Mouse (Mus musculus) midbrain, postnatal 0 days (tissue): ENCODE data around the gene Fbxw9. TPM values are rescaled to one million over a fixed set of nuclear protein-coding genes. Genes with fewer than 3 reads are reported as not detected.

ENCODE experiments used
- ATAC-seq: fragments of 200-750 bp; cut with Nextera tagmentation; 2 replicates; pipeline ENCODE4 v1.8.0; 2017; ENCODE audit warnings: moderate number of reproducible peaks, mild to moderate bottlenecking, moderate TSS enrichment, moderate library complexity; ENCODE audit not compliant: low FRiP score
- DNase-seq: peaks from one replicate; pipeline ENCODE4 v3.0.0-alpha.2; 2015; ENCODE audit warnings: low spot score
- H3K27ac ChIP-seq: fragments of 300-500 bp; sonication (generic); 2 replicates; pipeline ENCODE4 v1.5.1; 2014; ENCODE audit warnings: low read depth, mild to moderate bottlenecking, low read length, mixed read lengths
- H3K27me3 ChIP-seq: fragments of 300-500 bp; sonication (generic); 2 replicates; pipeline ENCODE4 v1.6.1; 2014; ENCODE audit warnings: low read length, control low read depth, mixed read lengths; ENCODE audit not compliant: insufficient read depth
- H3K36me3 ChIP-seq: fragments of 300-500 bp; sonication (generic); 2 replicates; pipeline ENCODE4 v1.6.1; 2014; ENCODE audit warnings: low read length, control low read depth, mixed read lengths; ENCODE audit not compliant: insufficient read depth
- H3K4me1 ChIP-seq: fragments of 300-500 bp; sonication (generic); 2 replicates; pipeline ENCODE4 v1.6.1; 2014; ENCODE audit warnings: mild to moderate bottlenecking, control low read depth, antibody characterized with exemption, low read length, mixed read lengths; ENCODE audit not compliant: insufficient read depth
- H3K4me2 ChIP-seq: fragments of 300-500 bp; sonication (generic); 2 replicates; pipeline ENCODE4 v1.6.1; 2014; ENCODE audit warnings: low read depth, mild to moderate bottlenecking, low read length, mixed read lengths; ENCODE audit not compliant: poor library complexity, severe bottlenecking
- H3K4me3 ChIP-seq: fragments of 300-500 bp; sonication (generic); 2 replicates; pipeline ENCODE4 v1.5.1; 2014; ENCODE audit warnings: low read depth, mild to moderate bottlenecking, low read length, moderate library complexity
- H3K9ac ChIP-seq: fragments of 300-500 bp; sonication (generic); replicated peaks from 2 replicates; pipeline ENCODE4 v1.6.1; 2014; ENCODE audit warnings: mild to moderate bottlenecking, low read length, moderate library complexity, mixed read lengths; ENCODE audit not compliant: poor library complexity, severe bottlenecking
- H3K9me3 ChIP-seq: fragments of 300-500 bp; sonication (generic); 2 replicates; pipeline ENCODE4 v1.6.1; 2016; ENCODE audit warnings: low read length, control low read depth
- CTCF ChIP-seq: IDR thresholded peaks from 2 replicates; pipeline ENCODE4 v1.5.1; 2016; ENCODE audit warnings: antibody characterized with exemption, mild to moderate bottlenecking
- WGBS: fragments of 180-500 bp; shearing (Covaris S2); extraction: QIAGEN DNeasy Blood & Tissue Kit; methylation state at CpG from one replicate; pipeline ENCODE4 v1.1.7; 2014; 5-methylcytosine and 5-hydroxymethylcytosine counted together
- polyA plus RNA-seq: library from polyadenylated mRNA; unstranded; fragments of >200 nt; fragmentation: Nextera tagmentation; extraction: Ambion mirVana; gene quantifications from 2 replicates; pipeline ENCODE4 v1.2.1, GENCODE M21; 2015
- total RNA-seq: library from RNA; depleted of rRNA; stranded (reverse); fragments of >200 nt; gene quantifications from 2 replicates; pipeline ENCODE4 v1.2.3, GENCODE M21; 2014

Gene Fbxw9
- total and polyA plus RNA-seq, 2 experiments from 2014 or later, result 92.1 to 113 TPM

DNA sequence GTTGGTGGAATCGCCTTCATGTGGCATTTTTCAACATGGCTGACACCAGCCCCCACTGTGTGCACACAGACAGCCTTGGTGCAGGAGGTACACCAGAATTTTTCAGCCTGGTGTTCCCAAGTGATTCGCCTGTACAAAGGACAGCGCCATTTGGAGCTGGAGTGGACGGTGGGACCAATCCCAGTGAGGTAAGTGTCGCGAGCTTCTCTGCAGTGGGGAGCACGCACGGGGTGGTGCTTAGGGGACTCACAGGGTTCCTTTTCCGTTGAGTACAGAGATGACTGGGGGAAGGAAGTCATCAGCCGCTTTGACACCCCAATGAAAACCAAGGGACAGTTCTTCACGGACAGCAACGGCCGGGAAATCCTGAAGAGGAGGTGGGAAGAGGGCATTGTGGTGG lies 35.2 kb downstream of the Fbxw9 start:
- no peak overlapping the region for H3K9ac ChIP-seq
- no peaks in the 10 kb centered on the region for H3K9me3 ChIP-seq
- H3K4me2 ChIP-seq, result no peak overlapping the region
- WGBS, result 96% methylated on average over 13 of the region's 13 CpGs
- no peak for DNase-seq
- H3K4me1 ChIP-seq, result no peaks in the 10 kb centered on the region
- no peaks in the 10 kb centered on the region for H3K27me3 ChIP-seq
- TF ChIP-seq CTCF, result no peak
- H3K27ac ChIP-seq, result no peak overlapping the region
- no peak overlapping the region for H3K4me3 ChIP-seq
- no peak for ATAC-seq
- peaks cover 40% of the 10 kb centered on the region for H3K36me3 ChIP-seq

GRCm38 (mm10) chr8:85095566-85095965 lies 35.7 kb downstream of the Fbxw9 start:
- Histone ChIP-seq H3K36me3 (peaks cover 40% of the 10 kb centered on the region), H3K9me3 (no peaks in the 10 kb centered on the region), H3K27me3 (no peaks in the 10 kb centered on the region), H3K4me1 (no peaks in the 10 kb centered on the region), H3K4me3 (no peak overlapping the region), H3K9ac (no peak overlapping the region), H3K27ac (no peak overlapping the region), H3K4me2 (no peak overlapping the region)
- TF ChIP-seq CTCF, result no peak
- ATAC-seq, result no peak
- WGBS, result 95% methylated on average over 7 of the region's 7 CpGs
- no peak for DNase-seq

DNA sequence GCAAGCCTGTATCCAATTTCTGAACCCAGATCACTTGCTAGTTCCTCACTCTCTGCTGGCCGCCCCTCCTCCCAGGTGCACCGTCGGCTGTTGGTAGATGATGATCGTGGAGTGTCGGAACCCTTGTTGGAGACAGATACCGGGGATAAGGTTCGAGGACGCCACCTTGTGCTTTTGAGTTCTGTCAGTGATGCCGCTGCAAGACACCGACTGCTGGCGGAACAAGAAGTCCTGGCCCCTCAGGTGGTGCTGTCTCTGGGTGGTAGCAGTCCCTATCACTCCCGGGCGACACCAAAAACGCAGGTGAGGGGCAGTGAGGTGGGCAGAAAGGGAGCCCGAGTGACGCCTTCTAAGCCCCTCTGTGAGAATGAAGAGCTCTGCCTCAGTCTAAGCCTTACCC lies 36.3 kb downstream of the Fbxw9 start:
- 96% methylated on average over 16 of the region's 16 CpGs for WGBS
- Histone ChIP-seq H3K27ac (no peak overlapping the region), H3K4me1 (no peaks in the 10 kb centered on the region), H3K27me3 (no peaks in the 10 kb centered on the region), H3K9me3 (no peaks in the 10 kb centered on the region), H3K4me2 (no peak overlapping the region), H3K9ac (no peak overlapping the region), H3K36me3 (peaks cover 40% of the 10 kb centered on the region), H3K4me3 (no peak overlapping the region)
- DNase-seq, result no peak
- TF ChIP-seq CTCF, result no peak
- ATAC-seq, result no peak

GRCm38 (mm10) chr8:85096850-85097249 lies 37.0 kb downstream of the Fbxw9 start:
- Histone ChIP-seq H3K4me2 (no peak overlapping the region), H3K36me3 (peaks cover 40% of the 10 kb centered on the region), H3K27me3 (no peaks in the 10 kb centered on the region), H3K27ac (no peak overlapping the region), H3K4me3 (no peak overlapping the region), H3K4me1 (no peaks in the 10 kb centered on the region), H3K9ac (no peak overlapping the region), H3K9me3 (no peaks in the 10 kb centered on the region)
- DNase-seq (no peak), ATAC-seq (no peak)
- whole genome bisulfite sequencing, result 94% methylated on average over 4 of the region's 4 CpGs
- no peak for TF ChIP-seq CTCF

GRCm38 (mm10) chr8:85100076-85100665 lies 40.3 kb downstream of the Fbxw9 start:
- ATAC-seq, result no peak
- no peak overlapping the region for H3K4me2 ChIP-seq
- H3K27ac ChIP-seq, result no peak overlapping the region
- 84% methylated on average over 4 of the region's 4 CpGs for WGBS
- no peaks in the 10 kb centered on the region for H3K4me1 ChIP-seq
- no peak for DNase-seq
- H3K27me3 ChIP-seq, result no peaks in the 10 kb centered on the region
- no peak for TF ChIP-seq CTCF
- H3K4me3 ChIP-seq, result no peak overlapping the region
- H3K36me3 ChIP-seq, result peaks cover 30% of the 10 kb centered on the region
- no peak overlapping the region for H3K9ac ChIP-seq
- H3K9me3 ChIP-seq, result no peaks in the 10 kb centered on the region

- Histone ChIP-seq H3K27ac (no peak overlapping the region), H3K27me3 (no peaks in the 10 kb centered on the region), H3K9ac (no peak overlapping the region), H3K4me1 (no peaks in the 10 kb centered on the region), H3K9me3 (peaks cover 8% of the 10 kb centered on the region; the same call in 1 of the 2 replicates), H3K4me2 (no peak overlapping the region), H3K36me3 (peaks cover 24% of the 10 kb centered on the region), H3K4me3 (no peak overlapping the region)
- no peak for TF ChIP-seq CTCF
- WGBS, result 96% methylated on average over 10 of the region's 10 CpGs
- ATAC-seq, result no peak
- no peak for DNase-seq
Observed at GRCm38 (mm10) chr8:85113241-85113640, 53.4 kb downstream of the Fbxw9 start.
